Mouse (Mus musculus): Measurements from ENCODE around the gene Emc9. TPM values are rescaled to one million over a fixed set of nuclear protein-coding genes. Genes with fewer than 3 reads are reported as not detected.

Emc9 gene
- polyA plus RNA-seq, 1 experiment, result 6.1 TPM

DNA sequence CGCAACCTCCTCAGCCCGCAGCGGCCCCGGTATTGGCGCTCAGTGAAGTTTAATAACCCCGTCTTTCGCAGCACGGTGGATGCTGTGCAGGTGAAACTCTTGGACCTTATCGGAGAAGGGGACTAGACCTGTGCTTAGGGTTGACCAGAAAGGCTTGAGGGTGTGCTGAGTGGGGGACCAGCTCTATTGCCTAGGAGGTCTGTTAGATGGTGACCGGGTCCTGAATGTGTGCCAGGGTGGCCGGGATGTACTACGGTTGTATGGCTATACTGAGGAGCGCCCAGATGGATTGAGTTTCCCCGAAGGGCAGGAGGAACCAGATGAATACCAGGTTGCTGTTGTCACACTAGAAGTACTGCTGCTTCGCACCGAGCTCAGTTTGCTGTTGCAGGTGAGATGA lies 7.1 kb upstream of the Emc9 start:
- Histone ChIP-seq H3K4me1 (ENCODE audit: control insufficient read depth, insufficient read depth, low read length) (no peaks in the 10 kb centered on the region), H3K36me3 (ENCODE audit: control insufficient read depth, insufficient read depth, low read length, poor library complexity, severe bottlenecking) (peaks cover 26% of the 10 kb centered on the region), H3K27me3 (ENCODE audit: control insufficient read depth, insufficient read depth, low read length, poor library complexity, severe bottlenecking) (no peaks in the 10 kb centered on the region), H3K27ac (ENCODE audit: insufficient read depth, low read length) (no peak overlapping the region), H3K4me3 (ENCODE audit: low read depth, low read length) (peak overlapping the region; percentile 87), H3K9ac (ENCODE audit: low read depth, poor library complexity, severe bottlenecking) (peak overlapping the region; percentile 89), H3K9me3 (replicated peaks; ENCODE audit: control insufficient read depth, insufficient read depth, low read length, poor library complexity, severe bottlenecking) (no peaks in the 10 kb centered on the region)
- no peak for TF ChIP-seq EP300 (IDR thresholded peaks at IDR 0.05; ENCODE audit: insufficient read depth, low read depth, low read length)
- TF ChIP-seq POLR2A (IDR thresholded peaks at IDR 0.05; ENCODE audit: insufficient read depth, low read length), result no peak
- TF ChIP-seq CTCF (IDR thresholded peaks at IDR 0.05; ENCODE audit: low read depth, low read length), result no peak

DNA sequence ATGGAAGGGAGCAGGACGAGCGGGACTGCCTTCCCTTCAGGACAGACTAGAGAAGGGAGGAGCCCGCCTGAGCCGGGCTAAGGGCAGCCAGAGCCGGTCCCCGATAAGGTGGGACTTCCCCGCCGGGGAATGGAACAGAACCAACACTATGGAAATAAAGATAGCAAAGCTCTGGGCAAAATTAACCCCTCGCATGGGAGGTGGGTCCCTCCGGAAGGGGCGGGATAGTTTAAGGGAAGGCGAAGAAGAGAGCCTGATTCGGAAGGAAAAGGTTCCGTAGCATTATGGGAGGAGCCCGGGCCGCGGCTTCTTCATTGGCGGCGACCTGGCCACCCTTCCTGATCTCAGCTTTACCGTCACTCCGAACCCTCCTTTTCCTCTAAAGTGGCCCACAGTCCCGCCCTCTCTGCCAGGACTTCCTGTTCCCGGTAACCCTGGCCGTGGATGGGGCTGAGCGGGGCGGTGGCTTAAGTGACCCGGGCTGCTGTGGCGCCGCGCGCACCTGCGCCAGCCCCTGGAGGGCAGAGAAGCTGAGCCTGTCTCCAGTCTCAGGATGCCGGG lies 6.3 kb upstream of the Emc9 start, which contains the start of gene Rnf31:
TSS of gene Rnf31 (plus strand) at position 378 of the 561 bp plus-strand sequence.
- Histone ChIP-seq H3K36me3 (ENCODE audit: control insufficient read depth, insufficient read depth, low read length, poor library complexity, severe bottlenecking) (peaks cover 18% of the 10 kb centered on the region), H3K4me1 (ENCODE audit: control insufficient read depth, insufficient read depth, low read length) (no peaks in the 10 kb centered on the region), H3K27me3 (ENCODE audit: control insufficient read depth, insufficient read depth, low read length, poor library complexity, severe bottlenecking) (no peaks in the 10 kb centered on the region), H3K9ac (ENCODE audit: low read depth, poor library complexity, severe bottlenecking) (peak within 1 kb of the TSS; percentile 89), H3K4me3 (ENCODE audit: low read depth, low read length) (peak within 1 kb of the TSS; percentile 87), H3K9me3 (replicated peaks; ENCODE audit: control insufficient read depth, insufficient read depth, low read length, poor library complexity, severe bottlenecking) (no peaks in the 10 kb centered on the region), H3K27ac (ENCODE audit: insufficient read depth, low read length) (peak within 1 kb of the TSS; percentile 66)
- no peak for TF ChIP-seq CTCF (IDR thresholded peaks at IDR 0.05; ENCODE audit: low read depth, low read length)
- no peak for TF ChIP-seq POLR2A (IDR thresholded peaks at IDR 0.05; ENCODE audit: insufficient read depth, low read length)
- no peak for TF ChIP-seq EP300 (IDR thresholded peaks at IDR 0.05; ENCODE audit: insufficient read depth, low read depth, low read length)

DNA sequence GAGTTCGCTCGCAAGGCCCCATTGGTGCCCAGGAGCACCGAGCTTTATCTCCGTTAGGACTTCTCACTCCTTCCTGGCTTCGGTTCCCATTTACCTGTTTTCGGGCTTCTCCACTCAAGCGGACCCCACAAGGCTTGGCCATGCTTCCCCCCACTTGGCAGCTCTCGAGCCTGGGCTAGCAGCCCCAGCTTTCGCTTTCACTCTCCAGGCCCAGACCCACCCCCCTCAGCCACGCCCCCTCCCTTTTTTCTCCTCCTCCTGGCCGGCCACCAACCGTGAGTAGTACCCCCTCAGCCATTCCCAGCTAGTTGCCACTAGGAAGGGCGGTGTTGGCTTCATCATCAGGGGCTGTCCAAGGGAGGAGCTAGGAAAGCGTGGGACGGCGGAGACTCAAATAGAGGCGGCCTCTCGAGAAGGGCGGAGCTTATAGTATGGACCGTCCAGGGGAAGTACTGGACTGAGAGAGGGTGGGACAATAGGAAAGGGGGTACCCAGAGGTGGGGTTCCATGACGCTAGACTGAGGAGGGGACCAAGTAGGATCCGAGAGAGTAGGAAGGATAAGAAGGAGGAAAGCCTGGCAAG lies 5.7 kb upstream of the Emc9 start, which contains the start of gene Psme2:
TSS of gene Psme2 (minus strand) at position 366 of the 583 bp plus-strand sequence.
- H3K9ac ChIP-seq (ENCODE audit: low read depth, poor library complexity, severe bottlenecking), result peak within 1 kb of the TSS; percentile 89
- peaks cover 13% of the 10 kb centered on the region for H3K36me3 ChIP-seq (ENCODE audit: control insufficient read depth, insufficient read depth, low read length, poor library complexity, severe bottlenecking)
- no peaks in the 10 kb centered on the region for H3K4me1 ChIP-seq (ENCODE audit: control insufficient read depth, insufficient read depth, low read length)
- TF ChIP-seq POLR2A (IDR thresholded peaks at IDR 0.05; ENCODE audit: insufficient read depth, low read length) (peak; percentile 4), CTCF (IDR thresholded peaks at IDR 0.05; ENCODE audit: low read depth, low read length) (no peak), EP300 (IDR thresholded peaks at IDR 0.05; ENCODE audit: insufficient read depth, low read depth, low read length) (no peak)
- H3K27ac ChIP-seq (ENCODE audit: insufficient read depth, low read length), result peak within 1 kb of the TSS; percentile 66
- H3K27me3 ChIP-seq (ENCODE audit: control insufficient read depth, insufficient read depth, low read length, poor library complexity, severe bottlenecking), result no peaks in the 10 kb centered on the region
- no peaks in the 10 kb centered on the region for H3K9me3 ChIP-seq (replicated peaks; ENCODE audit: control insufficient read depth, insufficient read depth, low read length, poor library complexity, severe bottlenecking)
- peak within 1 kb of the TSS; percentile 87 for H3K4me3 ChIP-seq (ENCODE audit: low read depth, low read length)

DNA sequence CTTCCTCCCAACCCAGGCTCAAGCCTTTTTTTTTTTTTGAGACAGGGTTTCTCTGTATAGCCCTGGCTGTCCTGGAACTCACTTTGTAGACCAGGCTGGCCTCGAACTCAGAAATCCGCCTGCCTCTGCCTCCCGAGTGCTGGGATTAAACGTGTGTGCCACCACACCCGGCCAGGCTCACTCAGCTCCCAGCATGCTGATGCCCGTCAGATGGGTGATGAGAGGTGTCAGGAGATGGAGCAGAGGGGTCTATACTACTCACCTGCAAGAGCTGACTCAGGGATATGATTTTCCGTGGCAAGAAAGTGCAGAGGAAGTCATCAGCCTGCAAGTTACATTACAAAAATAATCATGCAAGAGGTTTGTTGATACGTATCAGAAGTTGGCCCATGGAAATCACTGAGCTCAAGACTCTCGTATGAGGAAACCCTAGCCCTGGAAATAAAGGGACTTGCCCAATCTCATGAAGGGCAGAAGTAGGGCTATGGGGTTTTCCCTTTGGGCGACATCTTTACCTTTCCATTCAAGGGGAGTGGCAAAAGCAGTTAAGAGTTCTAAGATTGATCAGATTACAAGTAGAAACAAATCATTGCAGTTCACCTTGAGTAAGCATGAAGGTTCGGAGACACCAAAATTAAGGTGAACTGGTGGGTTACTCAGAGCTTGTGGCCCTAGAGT lies 4.8 kb upstream of the Emc9 start:
- TF ChIP-seq CTCF (IDR thresholded peaks at IDR 0.05; ENCODE audit: low read depth, low read length), result no peak
- Histone ChIP-seq H3K9me3 (replicated peaks; ENCODE audit: control insufficient read depth, insufficient read depth, low read length, poor library complexity, severe bottlenecking) (no peaks in the 10 kb centered on the region), H3K4me3 (ENCODE audit: low read depth, low read length) (no peak overlapping the region), H3K9ac (ENCODE audit: low read depth, poor library complexity, severe bottlenecking) (peak overlapping the region; percentile 89), H3K4me1 (ENCODE audit: control insufficient read depth, insufficient read depth, low read length) (no peaks in the 10 kb centered on the region), H3K27ac (ENCODE audit: insufficient read depth, low read length) (0 out of 2 replicates have a peak overlapping the region, but pooled peaks have one; percentile 9), H3K36me3 (ENCODE audit: control insufficient read depth, insufficient read depth, low read length, poor library complexity, severe bottlenecking) (peaks cover 5% of the 10 kb centered on the region), H3K27me3 (ENCODE audit: control insufficient read depth, insufficient read depth, low read length, poor library complexity, severe bottlenecking) (no peaks in the 10 kb centered on the region)

DNA sequence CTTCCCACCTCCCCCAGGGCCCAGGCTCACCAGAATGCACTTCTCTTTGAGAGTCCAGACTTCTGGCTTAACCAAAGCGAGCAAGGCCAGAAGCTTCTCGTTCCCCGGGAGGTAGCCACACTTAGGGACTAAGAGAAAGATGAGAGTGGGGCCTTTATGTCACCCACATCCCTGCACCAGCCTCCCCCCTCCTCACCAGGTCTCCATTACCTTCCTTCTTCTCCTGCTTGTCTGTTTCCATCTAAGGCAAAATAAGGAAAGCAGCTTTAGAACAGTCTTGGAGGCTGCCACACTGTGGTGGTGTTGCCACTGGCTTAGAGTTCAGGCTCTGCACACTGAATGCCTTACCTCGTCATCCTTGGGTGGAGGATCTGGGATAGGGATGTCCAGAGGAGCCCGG lies 4.2 kb upstream of the Emc9 start:
- Histone ChIP-seq H3K4me3 (ENCODE audit: low read depth, low read length) (no peak overlapping the region), H3K27me3 (ENCODE audit: control insufficient read depth, insufficient read depth, low read length, poor library complexity, severe bottlenecking) (no peaks in the 10 kb centered on the region), H3K4me1 (ENCODE audit: control insufficient read depth, insufficient read depth, low read length) (no peaks in the 10 kb centered on the region), H3K9ac (ENCODE audit: low read depth, poor library complexity, severe bottlenecking) (no peak overlapping the region), H3K36me3 (ENCODE audit: control insufficient read depth, insufficient read depth, low read length, poor library complexity, severe bottlenecking) (no peaks in the 10 kb centered on the region; the same call in 1 of the 2 replicates), H3K27ac (ENCODE audit: insufficient read depth, low read length) (no peak overlapping the region), H3K9me3 (replicated peaks; ENCODE audit: control insufficient read depth, insufficient read depth, low read length, poor library complexity, severe bottlenecking) (no peaks in the 10 kb centered on the region)
- TF ChIP-seq EP300 (IDR thresholded peaks at IDR 0.05; ENCODE audit: insufficient read depth, low read depth, low read length) (no peak), POLR2A (IDR thresholded peaks at IDR 0.05; ENCODE audit: insufficient read depth, low read length) (no peak)

DNA sequence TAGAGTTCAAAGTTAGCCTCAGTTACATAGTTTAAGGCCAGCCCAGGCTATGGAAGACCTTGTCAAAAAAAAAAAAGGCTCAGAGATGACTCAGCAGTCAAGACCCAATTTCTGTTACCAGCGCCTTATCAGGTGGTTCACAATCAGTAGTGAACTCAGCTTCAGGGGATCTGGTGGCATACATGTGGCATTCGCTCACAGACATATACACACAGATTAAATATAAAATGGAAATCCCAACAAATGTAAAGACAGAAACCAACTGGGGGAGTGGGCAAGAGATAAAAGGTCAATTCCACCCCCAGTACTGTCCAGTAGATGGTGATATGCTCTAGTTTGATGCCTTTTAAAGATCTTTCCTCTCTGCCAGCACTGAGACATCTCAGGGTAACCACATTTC lies 1.0 kb upstream of the Emc9 start:
- Histone ChIP-seq H3K36me3 (ENCODE audit: control insufficient read depth, insufficient read depth, low read length, poor library complexity, severe bottlenecking) (peaks cover 3% of the 10 kb centered on the region; the same call in 1 of the 2 replicates), H3K4me1 (ENCODE audit: control insufficient read depth, insufficient read depth, low read length) (no peaks in the 10 kb centered on the region), H3K4me3 (ENCODE audit: low read depth, low read length) (no peak overlapping the region), H3K27ac (ENCODE audit: insufficient read depth, low read length) (no peak overlapping the region), H3K27me3 (ENCODE audit: control insufficient read depth, insufficient read depth, low read length, poor library complexity, severe bottlenecking) (no peaks in the 10 kb centered on the region), H3K9ac (ENCODE audit: low read depth, poor library complexity, severe bottlenecking) (peak overlapping the region; percentile 29; the same call in 1 of the 2 replicates), H3K9me3 (replicated peaks; ENCODE audit: control insufficient read depth, insufficient read depth, low read length, poor library complexity, severe bottlenecking) (no peaks in the 10 kb centered on the region)
- TF ChIP-seq EP300 (IDR thresholded peaks at IDR 0.05; ENCODE audit: insufficient read depth, low read depth, low read length) (no peak), CTCF (IDR thresholded peaks at IDR 0.05; ENCODE audit: low read depth, low read length) (no peak), POLR2A (IDR thresholded peaks at IDR 0.05; ENCODE audit: insufficient read depth, low read length) (no peak)

Measured in ES-Bruce4 (cell line).